9 mouse cellular contexts compared by ENCODE assay signal in the genomic region with DNA sequence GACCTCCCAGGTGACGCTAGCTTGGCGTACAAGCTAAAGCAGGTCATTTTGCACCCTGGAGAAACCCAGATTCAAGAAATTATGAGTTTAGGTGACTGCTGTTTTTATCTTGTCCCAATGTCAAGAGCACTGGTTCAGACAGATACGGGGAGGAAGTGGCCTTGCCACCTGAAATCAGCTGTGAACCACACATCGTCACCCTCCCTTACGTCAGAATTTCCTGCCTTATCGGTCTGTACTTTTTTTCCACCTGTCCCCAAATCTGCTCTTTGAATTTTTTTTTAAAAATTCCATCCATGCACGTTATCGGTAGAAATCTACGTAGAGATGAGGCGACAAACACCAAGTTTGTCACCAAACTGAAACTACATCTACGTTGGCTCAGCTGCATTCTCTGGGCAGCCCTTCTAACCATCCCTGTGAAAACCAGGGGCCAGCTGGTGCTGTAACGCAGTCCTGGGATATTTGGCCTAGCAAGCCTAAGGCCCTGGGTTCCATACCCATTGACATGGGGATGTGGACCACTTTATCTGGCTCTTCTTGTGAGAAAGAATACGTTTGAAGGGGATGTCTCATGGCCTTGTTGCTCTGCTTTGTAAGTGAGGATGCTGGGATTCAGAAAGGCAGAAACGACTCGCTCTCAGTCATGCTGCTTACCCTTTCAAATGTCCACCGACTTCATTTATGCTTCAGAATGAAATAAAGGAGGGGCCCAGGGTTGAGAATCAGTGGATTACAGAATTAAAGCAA. TPM values are rescaled to one million over a fixed set of nuclear protein-coding genes. Genes with fewer than 3 reads are reported as not detected.
DNase-seq lines count a peak whose midpoint lies in the region; ATAC-seq and TF ChIP-seq lines count a peak whose summit lies in the region.
"Had no signal": no experiment of that assay in that cellular context is flagged by ENCODE, and none has a peak within 500 bp of the region (broad histone marks: within the 10 kb centered on the region; RNA-seq: fewer than 3 reads in every experiment).

No protein-coding gene starts in this region.

- 18% methylated on average over 16 of the region's 16 CpGs for WGBS in liver, embryonic 12.5 days (ENCODE audit: insufficient replicate concordance)
- WGBS in neural tube, embryonic 14.5 days: 14% methylated on average over 16 of the region's 16 CpGs

- no peak overlapping the region; the same call in 1 of the 2 replicates for H3K9ac ChIP-seq in liver, embryonic 12.5 days
- no peak overlapping the region; the same call in 1 of the 2 replicates for H3K9ac ChIP-seq in neural tube, embryonic 14.5 days (replicated peaks; ENCODE audit: low read depth, low read length)

- H3K36me3 ChIP-seq in testis, adult 2 months (ENCODE audit: control insufficient read depth, insufficient read depth, low read length): no peaks in the 10 kb centered on the region
- no peaks in the 10 kb centered on the region for H3K36me3 ChIP-seq in liver, embryonic 12.5 days
- H3K36me3 ChIP-seq in neural tube, embryonic 14.5 days (ENCODE audit: control insufficient read depth, insufficient read depth, low read length): no peaks in the 10 kb centered on the region

- DNase-seq in adrenal gland, adult 2 months: peak; percentile 7
- DNase-seq in adrenal gland, postnatal 14 days: no peak
- no peak for DNase-seq in testis, postnatal 14 days (ENCODE audit: low spot score)
- DNase-seq in urinary bladder, adult 18-20 months (ENCODE audit: low spot score in 2 of 2): no peak
- no peak for DNase-seq in right cerebral cortex, postnatal 14 days

- peaks cover 7% of the 10 kb centered on the region; the same call in 1 of the 2 replicates for H3K4me1 ChIP-seq in testis, adult 2 months (ENCODE audit: control insufficient read depth, insufficient read depth, low read length)
- H3K4me1 ChIP-seq in liver, embryonic 12.5 days: peaks cover 53% of the 10 kb centered on the region
- peaks cover 24% of the 10 kb centered on the region for H3K4me1 ChIP-seq in neural tube, embryonic 14.5 days (ENCODE audit: control insufficient read depth, insufficient read depth, low read length)

- H3K27ac ChIP-seq in testis, adult 2 months (ENCODE audit: control insufficient read depth, insufficient read depth, low read depth, low read length): no peak overlapping the region
- H3K27ac ChIP-seq in liver, embryonic 12.5 days: no peak overlapping the region
- no peak overlapping the region; the same call in 1 of the 2 replicates for H3K27ac ChIP-seq in neural tube, embryonic 14.5 days (ENCODE audit: low read depth, low read length)

- H3K4me2 ChIP-seq in liver, embryonic 12.5 days: peak overlapping the region; percentile 96
- peak overlapping the region; percentile 99 for H3K4me2 ChIP-seq in neural tube, embryonic 14.5 days (ENCODE audit: low read depth, low read length)

- H3K9me3 ChIP-seq in liver, embryonic 12.5 days (replicated peaks): no peaks in the 10 kb centered on the region
- H3K9me3 ChIP-seq in neural tube, embryonic 14.5 days (ENCODE audit: control insufficient read depth, low read length): no peaks in the 10 kb centered on the region

- H3K27me3 ChIP-seq in testis, adult 2 months (ENCODE audit: control insufficient read depth, insufficient read depth, low read length): peaks cover 6% of the 10 kb centered on the region
- peaks cover 29% of the 10 kb centered on the region for H3K27me3 ChIP-seq in liver, embryonic 12.5 days (replicated peaks)
- no peaks in the 10 kb centered on the region for H3K27me3 ChIP-seq in neural tube, embryonic 14.5 days (ENCODE audit: control insufficient read depth, insufficient read depth, low read length)

- TF ChIP-seq POLR2A in testis, adult 2 months (IDR thresholded peaks at IDR 0.05; ENCODE audit: control insufficient read depth, low read depth, low read length): no peak

- H3K4me3 ChIP-seq in testis, adult 2 months (ENCODE audit: control insufficient read depth, low read depth, low read length): peak overlapping the region; percentile 74
- peak overlapping the region; percentile 73 for H3K4me3 ChIP-seq in liver, embryonic 12.5 days
- H3K4me3 ChIP-seq in neural tube, embryonic 14.5 days (ENCODE audit: low read depth, low read length): peak overlapping the region; percentile 67; the same call in 1 of the 2 replicates

- no peak for TF ChIP-seq CTCF in testis, adult 2 months (IDR thresholded peaks at IDR 0.05; ENCODE audit: control insufficient read depth, insufficient read depth, insufficient replicate concordance, low read depth, low read length)

- ATAC-seq in liver, embryonic 12.5 days: no peak
- ATAC-seq in neural tube, embryonic 14.5 days (ENCODE audit: low read depth): no peak

RNA-seq across cellular contexts. Expression of a gene that starts 1.0 kb away (rescaled TPM):
- total RNA-seq in adrenal gland, adult 2 months (2021): 10 to 100 TPM; 13.5 to 15.0 TPM
- polyA plus RNA-seq in adrenal gland, adult 2 months (2012; rRNA removed): 11.7 and 12.5 TPM in 2 replicates
- total RNA-seq in adrenal gland, postnatal 14 days (2021): 20.5 and 24.7 TPM in 2 replicates
- polyA plus RNA-seq in testis, adult 2 months (2012; rRNA removed): 48.7 and 50.9 TPM in 2 replicates
- polyA plus RNA-seq in liver, embryonic 12.5 days (2016; fragmentation: Nextera tagmentation; extraction: Ambion mirVana): 28.9 and 30.6 TPM in 2 replicates
- 82.7 and 92.6 TPM in 2 replicates for polyA plus RNA-seq in neural tube, embryonic 14.5 days (2014; fragmentation: Nextera tagmentation; extraction: Ambion mirVana)

RNA-seq across cellular contexts. Expression of a gene that starts 24.3 kb away (rescaled TPM):
- total RNA-seq in adrenal gland, adult 2 months (2021): 10 to 100 TPM in 1 of 2 experiments, 1 to 10 TPM in 1; 9.8 to 13.6 TPM
- 56.8 and 67.8 TPM in 2 replicates for polyA plus RNA-seq in adrenal gland, adult 2 months (2012; rRNA removed)
- total RNA-seq in adrenal gland, postnatal 14 days (2021): 11.7 and 13.4 TPM in 2 replicates
- 68.0 and 71.3 TPM in 2 replicates for polyA plus RNA-seq in testis, adult 2 months (2012; rRNA removed)
- polyA plus RNA-seq in liver, embryonic 12.5 days (2016; fragmentation: Nextera tagmentation; extraction: Ambion mirVana): 11.6 and 11.9 TPM in 2 replicates
- polyA plus RNA-seq in neural tube, embryonic 14.5 days (2014; fragmentation: Nextera tagmentation; extraction: Ambion mirVana): 13.0 and 17.3 TPM in 2 replicates

RNA-seq across cellular contexts. Expression of a gene that starts 56.2 kb away (rescaled TPM):
- total RNA-seq in adrenal gland, adult 2 months (2021): not detected
- polyA plus RNA-seq in adrenal gland, adult 2 months (2012; rRNA removed): not detected in 2 replicates
- not detected in 2 replicates for total RNA-seq in adrenal gland, postnatal 14 days (2021)
- 272 and 285 TPM in 2 replicates for polyA plus RNA-seq in testis, adult 2 months (2012; rRNA removed)
- polyA plus RNA-seq in liver, embryonic 12.5 days (2016; fragmentation: Nextera tagmentation; extraction: Ambion mirVana): not detected in 2 replicates
- 0.37 and 0.43 TPM in 2 replicates for polyA plus RNA-seq in neural tube, embryonic 14.5 days (2014; fragmentation: Nextera tagmentation; extraction: Ambion mirVana)
- total RNA-seq: heart, adult 18-20 months had no signal

Comparison
In these comparisons a context has a peak if more than half of its experiments do, and no peak if none do; other contexts are left out.
1. RNA of a gene that starts 56.2 kb away (polyA plus RNA-seq): 272 to 285 TPM in testis, adult 2 months; 0.37 to 0.43 TPM in neural tube, embryonic 14.5 days, not detected in adrenal gland, adult 2 months and not detected in liver, embryonic 12.5 days; every median in the first group is over 100 times any median in the second.
2. Peak in every context shown above with its lines, with median percentiles within 50 percentile points of each other: H3K4me3 ChIP-seq.